Mouse (Mus musculus) kidney, postnatal 0 days (tissue): ENCODE results near the gene Col8a1. TPM values are rescaled to one million over a fixed set of nuclear protein-coding genes. Genes with fewer than 3 reads are reported as not detected.

Source experiments
- ATAC-seq: fragments of 200-750 bp; cut with Nextera tagmentation; replicated peaks from 2 replicates; pipeline ENCODE4 v1.8.0; 2017; ENCODE audit warnings: low read depth, moderate number of reproducible peaks, moderate TSS enrichment, moderate library complexity; ENCODE audit not compliant: low FRiP score
- DNase-seq: peaks from one replicate; pipeline ENCODE4 v3.0.0-alpha.2; 2016; ENCODE audit warnings: low spot score
- H3K27ac ChIP-seq: fragments of 300-500 bp; sonication (generic); 2 replicates; pipeline ENCODE4 v1.5.1; 2014; ENCODE audit warnings: mild to moderate bottlenecking
- H3K27me3 ChIP-seq: fragments of 300-500 bp; sonication (generic); 2 replicates; pipeline ENCODE4 v1.6.1; 2014; ENCODE audit warnings: low read length, mixed read lengths; ENCODE audit not compliant: insufficient read depth
- H3K36me3 ChIP-seq: fragments of 300-500 bp; sonication (generic); 2 replicates; pipeline ENCODE4 v1.6.1; 2014; ENCODE audit warnings: low read length, mixed read lengths; ENCODE audit not compliant: insufficient read depth
- H3K4me1 ChIP-seq: fragments of 300-500 bp; sonication (generic); replicated peaks from 2 replicates; pipeline ENCODE4 v1.6.1; 2014; ENCODE audit warnings: antibody characterized with exemption, low read length, mixed read lengths; ENCODE audit not compliant: insufficient read depth
- H3K4me2 ChIP-seq: fragments of 300-500 bp; sonication (generic); 2 replicates; pipeline ENCODE4 v1.6.1; 2014; ENCODE audit warnings: mild to moderate bottlenecking, low read length, moderate library complexity, mixed read lengths
- H3K4me3 ChIP-seq: fragments of 300-500 bp; sonication (generic); replicated peaks from 2 replicates; pipeline ENCODE4 v1.5.1; 2014; ENCODE audit warnings: low read depth, low read length
- H3K9ac ChIP-seq: fragments of 300-500 bp; sonication (generic); 2 replicates; pipeline ENCODE4 v1.6.1; 2014; ENCODE audit warnings: low read depth, low read length
- H3K9me3 ChIP-seq: fragments of 300-500 bp; sonication (generic); replicated peaks from 2 replicates; pipeline ENCODE4 v1.6.1; 2016; ENCODE audit warnings: low read length, inconsistent platforms, mixed read lengths
- CTCF ChIP-seq: IDR thresholded peaks from 2 replicates; pipeline ENCODE4 v1.5.1; 2016; ENCODE audit warnings: antibody characterized with exemption, low read depth, mild to moderate bottlenecking, moderate library complexity
- WGBS: fragments of 180-500 bp; shearing (Covaris S2); extraction: QIAGEN DNeasy Blood & Tissue Kit; methylation state at CpG from one replicate; pipeline ENCODE4 v1.1.7; 2014; 5-methylcytosine and 5-hydroxymethylcytosine counted together
- polyA plus RNA-seq: library from polyadenylated mRNA; unstranded; fragments of >200 nt; fragmentation: Nextera tagmentation; extraction: Ambion mirVana; gene quantifications from 2 replicates; pipeline ENCODE4 v1.2.1, GENCODE M21; 2015

Col8a1 gene
- polyA plus RNA-seq, 1 experiment from 2014 or later, result 3.7 TPM

GRCm38 (mm10) chr16:57601031-57601430 lies 153.5 kb downstream of the Col8a1 start:
- Histone ChIP-seq H3K4me2 (no peak overlapping the region), H3K27ac (no peak overlapping the region), H3K27me3 (no peaks in the 10 kb centered on the region), H3K9me3 (no peaks in the 10 kb centered on the region), H3K36me3 (no peaks in the 10 kb centered on the region), H3K4me3 (no peak overlapping the region), H3K4me1 (no peaks in the 10 kb centered on the region), H3K9ac (no peak overlapping the region)
- no peak for DNase-seq
- no peak for TF ChIP-seq CTCF
- ATAC-seq, result no peak

- ATAC-seq (no peak), DNase-seq (no peak)
- H3K9ac ChIP-seq, result no peak overlapping the region
- no peaks in the 10 kb centered on the region for H3K36me3 ChIP-seq
- no peak for TF ChIP-seq CTCF
- WGBS, result 86% methylated on average over 4 of the region's 4 CpGs
- H3K4me1 ChIP-seq, result no peaks in the 10 kb centered on the region
- H3K27me3 ChIP-seq, result no peaks in the 10 kb centered on the region
- no peak overlapping the region for H3K4me3 ChIP-seq
- H3K27ac ChIP-seq, result no peak overlapping the region
- no peaks in the 10 kb centered on the region for H3K9me3 ChIP-seq
- H3K4me2 ChIP-seq, result no peak overlapping the region
These were observed 157.1 kb downstream of the Col8a1 start for GRCm38 (mm10) chr16:57597295-57597957.

DNA sequence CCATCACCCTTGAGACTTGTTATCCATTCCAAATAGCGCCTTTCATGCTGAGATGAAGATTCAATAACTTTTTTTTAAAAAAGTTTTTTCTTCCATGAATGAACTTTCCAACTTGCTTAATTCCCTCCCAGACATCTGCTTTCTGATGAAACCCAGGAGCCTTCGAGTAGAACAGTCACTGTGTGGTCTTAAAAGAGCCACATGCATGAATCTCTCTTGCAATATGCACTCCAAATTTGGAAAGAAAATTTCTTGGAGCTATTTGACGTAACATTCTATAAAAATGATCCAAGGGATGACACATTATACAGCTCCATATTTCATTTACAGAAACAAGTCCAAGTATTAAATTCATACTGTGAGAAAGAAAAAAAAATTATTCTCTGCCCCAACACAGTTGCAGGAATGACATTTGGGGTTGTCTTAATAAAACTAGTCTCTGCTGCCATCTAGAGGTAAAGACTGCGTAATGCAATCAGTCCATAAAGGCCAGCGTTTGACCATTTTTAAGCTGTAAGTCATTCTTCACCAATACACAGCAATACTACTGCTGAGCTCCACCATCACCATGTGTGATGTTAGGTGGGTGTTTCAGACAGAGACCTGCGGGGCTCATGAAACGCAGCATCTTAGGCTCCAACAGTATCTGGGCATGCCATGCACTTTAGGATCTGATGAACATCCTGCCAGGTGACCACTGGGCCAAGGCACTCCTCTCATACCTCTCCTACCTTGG lies 160.9 kb downstream of the Col8a1 start:
- 41% methylated on average over 7 of the region's 7 CpGs for WGBS
- Histone ChIP-seq H3K36me3 (no peaks in the 10 kb centered on the region), H3K9ac (no peak overlapping the region), H3K4me3 (no peak overlapping the region), H3K4me2 (no peak overlapping the region), H3K27me3 (no peaks in the 10 kb centered on the region), H3K4me1 (no peaks in the 10 kb centered on the region), H3K9me3 (no peaks in the 10 kb centered on the region), H3K27ac (no peak overlapping the region)
- ATAC-seq (no peak), DNase-seq (peak; percentile 91)
- TF ChIP-seq CTCF, result peak; percentile 89

DNA sequence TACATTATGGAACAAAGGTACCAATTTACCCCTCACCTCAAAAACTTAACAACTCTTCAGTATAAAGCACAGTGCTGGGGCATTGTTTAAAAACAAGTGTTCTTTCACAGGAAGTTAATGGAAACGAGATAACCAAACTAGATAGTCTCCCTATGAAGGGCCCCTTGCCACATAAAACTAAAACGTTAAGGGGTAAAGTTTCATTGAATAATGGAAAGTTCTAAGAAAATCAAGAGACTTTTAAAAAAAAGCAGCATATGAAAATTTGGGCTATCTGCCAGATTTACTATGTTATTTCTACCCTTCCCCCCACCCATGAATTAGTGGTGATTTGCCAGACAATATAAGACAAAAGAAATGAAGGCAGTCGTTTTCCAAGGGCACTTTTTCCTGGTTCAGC lies 169.3 kb downstream of the Col8a1 start:
- H3K9ac ChIP-seq, result no peak overlapping the region
- no peak overlapping the region for H3K4me2 ChIP-seq
- H3K4me3 ChIP-seq, result no peak overlapping the region
- peak; percentile 32 for DNase-seq
- H3K36me3 ChIP-seq, result no peaks in the 10 kb centered on the region
- H3K27ac ChIP-seq, result no peak overlapping the region
- 24% methylated on average over 3 of the region's 3 CpGs for WGBS
- H3K27me3 ChIP-seq, result no peaks in the 10 kb centered on the region
- H3K4me1 ChIP-seq, result no peaks in the 10 kb centered on the region
- no peak for TF ChIP-seq CTCF
- ATAC-seq, result no peak
- H3K9me3 ChIP-seq, result no peaks in the 10 kb centered on the region

- ATAC-seq, result no peak
- no peak for TF ChIP-seq CTCF
- peak; percentile 48 for DNase-seq
- WGBS, result 53% methylated on average over 2 of the region's 2 CpGs
- Histone ChIP-seq H3K4me1 (no peaks in the 10 kb centered on the region), H3K4me3 (no peak overlapping the region), H3K9ac (no peak overlapping the region), H3K9me3 (no peaks in the 10 kb centered on the region), H3K4me2 (no peak overlapping the region), H3K36me3 (no peaks in the 10 kb centered on the region), H3K27ac (0 out of 2 replicates have a peak overlapping the region, but pooled peaks have one; percentile 25), H3K27me3 (no peaks in the 10 kb centered on the region)
These were observed 172.5 kb downstream of the Col8a1 start for GRCm38 (mm10) chr16:57582008-57582407.

- no peak overlapping the region for H3K4me2 ChIP-seq
- no peaks in the 10 kb centered on the region for H3K9me3 ChIP-seq
- H3K9ac ChIP-seq, result no peak overlapping the region
- H3K4me3 ChIP-seq, result no peak overlapping the region
- H3K27me3 ChIP-seq, result no peaks in the 10 kb centered on the region
- H3K36me3 ChIP-seq, result no peaks in the 10 kb centered on the region
- ATAC-seq, result no peak
- no peak for TF ChIP-seq CTCF
- H3K4me1 ChIP-seq, result no peaks in the 10 kb centered on the region
- DNase-seq, result peak; percentile 24
- 66% methylated on average over 7 of the region's 7 CpGs for WGBS
- no peak overlapping the region for H3K27ac ChIP-seq
These were observed 174.5 kb downstream of the Col8a1 start for GRCm38 (mm10) chr16:57580041-57580440.
